Mouse (Mus musculus) embryonic facial prominence, embryonic 15.5 days (tissue): ENCODE results near the gene Atxn2. TPM values are rescaled to one million over a fixed set of nuclear protein-coding genes. Genes with fewer than 3 reads are reported as not detected.
A peak's percentile ranks its signal among the peaks of the same experiment; 100 is the strongest.

Experiments used
- ATAC-seq: fragments of 200-750 bp; cut with Nextera tagmentation; 2 replicates; pipeline ENCODE4 v1.8.0; 2017; ENCODE audit warnings: low read depth, moderate TSS enrichment; ENCODE audit not compliant: insufficient number of reproducible peaks, low FRiP score, low TSS enrichment
- H3K27ac ChIP-seq: fragments of 300-500 bp; sonication (generic); replicated peaks from 2 replicates; pipeline ENCODE4 v1.5.1; 2015; ENCODE audit warnings: mild to moderate bottlenecking, inconsistent platforms
- H3K27me3 ChIP-seq: fragments of 300-500 bp; sonication (generic); 2 replicates; pipeline ENCODE4 v1.6.1; 2015; ENCODE audit warnings: inconsistent platforms
- H3K36me3 ChIP-seq: fragments of 300-500 bp; sonication (generic); 2 replicates; pipeline ENCODE4 v1.6.1; 2015; ENCODE audit warnings: mild to moderate bottlenecking, inconsistent platforms
- H3K4me1 ChIP-seq: fragments of 300-500 bp; sonication (generic); 2 replicates; pipeline ENCODE4 v1.6.1; 2015; ENCODE audit warnings: inconsistent platforms
- H3K4me2 ChIP-seq: fragments of 300-500 bp; sonication (generic); replicated peaks from 2 replicates; pipeline ENCODE4 v1.6.1; 2015; ENCODE audit warnings: mild to moderate bottlenecking, inconsistent platforms
- H3K4me3 ChIP-seq: fragments of 300-500 bp; sonication (generic); replicated peaks from 2 replicates; pipeline ENCODE4 v1.5.1; 2015; ENCODE audit warnings: mild to moderate bottlenecking, inconsistent platforms
- H3K9ac ChIP-seq: fragments of 300-500 bp; sonication (generic); 2 replicates; pipeline ENCODE4 v1.6.1; 2015; ENCODE audit warnings: inconsistent platforms
- H3K9me3 ChIP-seq: fragments of 300-500 bp; sonication (generic); replicated peaks from 2 replicates; pipeline ENCODE4 v1.6.1; 2016; ENCODE audit warnings: inconsistent platforms
- WGBS: fragments of 180-500 bp; shearing (Covaris S2); methylation state at CpG from one replicate; pipeline ENCODE4 v1.1.7; 2015; 5-methylcytosine and 5-hydroxymethylcytosine counted together
- polyA plus RNA-seq: library from polyadenylated mRNA; unstranded; fragments of >200 nt; fragmentation: Nextera tagmentation; extraction: Ambion mirVana; gene quantifications from 2 replicates; pipeline ENCODE4 v1.2.1, GENCODE M21; 2015

Gene Atxn2
- polyA plus RNA-seq, 1 experiment from 2014 or later = 60.5 TPM

DNA sequence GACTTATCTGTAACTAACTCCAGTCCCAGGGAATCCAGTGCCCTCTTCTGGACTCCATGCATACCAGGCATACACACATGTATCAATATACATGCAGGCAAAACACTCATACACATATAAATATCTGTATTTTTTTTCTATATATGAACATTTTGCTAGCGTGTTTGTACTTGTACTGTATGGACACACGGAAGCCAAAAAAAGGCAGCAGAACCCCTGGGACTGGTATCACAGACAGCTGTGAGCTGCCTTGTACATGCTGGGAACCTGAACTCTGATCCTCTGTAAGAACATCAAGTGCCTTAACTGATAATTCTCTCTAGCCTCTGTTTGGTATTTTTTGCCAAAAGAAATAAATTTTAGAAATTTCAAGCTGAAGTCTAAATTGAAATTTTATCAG is 87.3 kb downstream of the Atxn2 start:
- peaks cover 73% of the 10 kb centered on the region for H3K36me3 ChIP-seq
- no peaks in the 10 kb centered on the region for H3K27me3 ChIP-seq
- no peaks in the 10 kb centered on the region for H3K4me1 ChIP-seq
- H3K27ac ChIP-seq = no peak overlapping the region
- H3K9ac ChIP-seq = no peak overlapping the region
- no peak for ATAC-seq
- H3K4me2 ChIP-seq = no peak overlapping the region
- WGBS = 91% methylated on average over 2 of the region's 2 CpGs
- no peaks in the 10 kb centered on the region for H3K9me3 ChIP-seq
- no peak overlapping the region for H3K4me3 ChIP-seq

GRCm38 (mm10) chr5:121807186-121807585 is 96.0 kb downstream of the Atxn2 start:
- H3K4me1 ChIP-seq = peaks cover 7% of the 10 kb centered on the region; the same call in 1 of the 2 replicates
- H3K4me2 ChIP-seq = no peak overlapping the region
- WGBS = 74% methylated on average over 3 of the region's 3 CpGs
- no peak overlapping the region for H3K4me3 ChIP-seq
- no peaks in the 10 kb centered on the region for H3K27me3 ChIP-seq
- no peak overlapping the region for H3K9ac ChIP-seq
- H3K36me3 ChIP-seq = peaks cover 48% of the 10 kb centered on the region
- no peak for ATAC-seq
- H3K9me3 ChIP-seq = no peaks in the 10 kb centered on the region
- 0 out of 2 replicates have a peak overlapping the region, but pooled peaks have one; percentile 5 for H3K27ac ChIP-seq

DNA sequence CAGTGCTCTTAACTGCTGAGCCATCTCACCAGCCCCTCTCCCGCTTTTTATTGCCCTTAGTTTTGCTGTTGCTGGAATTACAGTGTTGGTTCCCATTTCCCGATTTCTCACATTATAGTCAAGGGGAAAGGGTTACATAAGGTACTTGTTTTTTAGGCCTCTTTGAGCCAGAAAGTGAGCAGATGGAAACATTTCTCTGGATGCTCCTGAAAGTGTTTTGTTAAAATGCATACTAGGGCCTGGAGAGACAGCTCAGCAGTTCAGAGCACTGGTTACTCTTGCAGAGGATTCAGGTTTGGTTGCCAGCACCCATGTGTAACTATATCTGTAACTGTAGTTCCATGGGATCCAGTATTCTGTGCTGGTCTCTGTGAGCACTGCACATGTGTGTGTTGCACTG is 97.1 kb downstream of the Atxn2 start:
- Histone ChIP-seq H3K9ac (no peak overlapping the region), H3K36me3 (peaks cover 49% of the 10 kb centered on the region), H3K27ac (no peak overlapping the region), H3K4me3 (no peak overlapping the region), H3K4me2 (no peak overlapping the region), H3K4me1 (peaks cover 7% of the 10 kb centered on the region; the same call in 1 of the 2 replicates), H3K9me3 (no peaks in the 10 kb centered on the region), H3K27me3 (no peaks in the 10 kb centered on the region)
- no peak for ATAC-seq
- WGBS = 83% methylated on average over 2 of the region's 2 CpGs

GRCm38 (mm10) chr5:121809667-121810224 is 98.6 kb downstream of the Atxn2 start:
- Histone ChIP-seq H3K4me2 (no peak overlapping the region), H3K36me3 (peaks cover 49% of the 10 kb centered on the region), H3K9me3 (no peaks in the 10 kb centered on the region), H3K9ac (no peak overlapping the region), H3K27me3 (no peaks in the 10 kb centered on the region), H3K4me3 (no peak overlapping the region), H3K4me1 (peaks cover 7% of the 10 kb centered on the region; the same call in 1 of the 2 replicates), H3K27ac (no peak overlapping the region)
- 0 out of 2 replicates have a peak, but pooled peaks have one; percentile 6 for ATAC-seq
- 73% methylated on average over 5 of the region's 5 CpGs for WGBS

DNA sequence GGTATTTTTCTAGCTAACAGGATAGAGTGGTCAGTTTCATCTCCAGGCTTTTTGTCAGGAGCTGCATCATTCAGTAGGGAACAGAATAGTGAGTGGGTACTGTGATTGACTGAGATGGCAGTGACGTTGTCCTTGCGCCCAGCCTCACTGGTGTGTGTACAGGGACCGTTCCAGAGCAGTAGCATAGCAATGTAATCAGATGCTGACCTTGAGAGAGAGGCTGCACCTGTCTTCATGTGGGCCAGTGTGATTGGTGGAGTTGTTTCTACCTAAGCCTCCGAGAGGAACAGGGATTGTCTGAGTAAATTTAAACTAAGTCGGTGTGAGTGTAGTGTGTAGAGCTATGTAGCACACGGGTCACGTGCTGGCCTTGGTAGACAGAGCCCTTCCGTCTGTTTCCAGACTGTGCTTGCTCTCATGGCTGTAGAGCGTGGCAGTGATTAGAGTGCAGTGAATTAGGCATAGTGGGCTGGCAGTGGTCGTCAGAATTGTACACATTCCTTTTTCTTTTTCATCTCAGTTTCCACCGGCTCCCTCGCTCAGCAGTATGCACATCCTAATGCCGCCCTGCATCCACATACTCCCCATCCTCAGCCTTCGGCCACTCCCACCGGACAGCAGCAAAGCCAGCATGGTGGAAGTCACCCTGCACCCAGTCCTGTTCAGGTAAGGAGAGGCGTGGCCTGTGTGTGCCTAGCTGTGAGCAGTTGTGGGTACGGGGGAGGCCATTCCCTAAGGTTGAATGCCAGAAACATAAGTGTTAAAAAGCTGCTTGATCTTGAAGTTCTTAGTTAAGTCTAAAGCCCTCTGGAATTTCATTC is 99.4 kb downstream of the Atxn2 start:
- Histone ChIP-seq H3K9me3 (no peaks in the 10 kb centered on the region), H3K9ac (no peak overlapping the region), H3K4me3 (no peak overlapping the region), H3K4me1 (peaks cover 7% of the 10 kb centered on the region; the same call in 1 of the 2 replicates), H3K27ac (no peak overlapping the region), H3K4me2 (no peak overlapping the region), H3K36me3 (peaks cover 57% of the 10 kb centered on the region), H3K27me3 (no peaks in the 10 kb centered on the region)
- 76% methylated on average over 17 of the region's 17 CpGs for WGBS
- ATAC-seq = no peak

- Histone ChIP-seq H3K9me3 (no peaks in the 10 kb centered on the region), H3K27ac (peak overlapping the region; percentile 60), H3K4me1 (peaks cover 7% of the 10 kb centered on the region; the same call in 1 of the 2 replicates), H3K4me3 (no peak overlapping the region), H3K9ac (no peak overlapping the region), H3K4me2 (no peak overlapping the region), H3K27me3 (no peaks in the 10 kb centered on the region), H3K36me3 (peaks cover 67% of the 10 kb centered on the region)
- 79% methylated on average over 5 of the region's 5 CpGs for WGBS
- ATAC-seq = no peak
Measured at GRCm38 (mm10) chr5:121811485-121811931, 100.4 kb downstream of the Atxn2 start.

DNA sequence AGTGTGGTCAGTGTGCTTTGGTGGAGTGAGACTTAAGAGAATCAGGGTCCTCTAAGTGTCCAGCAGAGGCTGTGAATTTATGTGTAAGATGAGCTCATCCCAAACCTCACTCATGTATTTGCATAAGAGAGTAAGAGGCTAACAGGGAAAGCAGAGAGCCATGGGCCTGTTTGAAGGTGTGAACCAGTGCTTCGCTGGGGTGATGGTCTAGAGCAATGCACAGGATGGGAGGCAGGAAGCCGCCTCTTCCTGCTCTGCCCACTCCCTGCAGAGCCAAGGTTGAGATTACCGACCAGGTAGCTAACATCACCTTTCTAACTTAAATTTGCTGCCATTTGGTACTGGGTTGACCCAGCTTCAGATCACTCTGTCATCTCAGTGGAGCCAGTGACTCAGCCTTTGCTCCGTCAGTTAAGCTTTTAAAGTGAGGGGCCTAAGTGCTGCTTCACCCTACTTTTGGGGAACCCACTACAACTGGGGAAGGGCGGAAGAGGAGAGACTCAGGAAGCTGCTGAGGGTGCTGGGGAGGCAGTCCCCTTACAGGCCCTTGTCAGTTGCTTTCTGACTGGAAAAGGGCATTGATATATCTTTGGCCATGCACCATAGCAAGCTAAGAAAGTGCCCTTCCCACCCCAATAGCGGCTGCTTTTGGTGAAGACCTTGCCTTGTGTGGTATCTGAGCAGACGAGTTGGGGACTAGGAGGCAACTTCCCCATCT is 101.5 kb downstream of the Atxn2 start:
- Histone ChIP-seq H3K4me1 (peaks cover 7% of the 10 kb centered on the region; the same call in 1 of the 2 replicates), H3K4me3 (no peak overlapping the region), H3K27ac (peak overlapping the region; percentile 60; the same call in 1 of the 2 replicates), H3K9me3 (no peaks in the 10 kb centered on the region), H3K36me3 (peaks cover 79% of the 10 kb centered on the region), H3K9ac (no peak overlapping the region; the same call in 1 of the 2 replicates), H3K27me3 (no peaks in the 10 kb centered on the region), H3K4me2 (no peak overlapping the region)
- no peak for ATAC-seq
- WGBS = 90% methylated on average over 7 of the region's 7 CpGs

- Histone ChIP-seq H3K4me3 (no peak overlapping the region), H3K9me3 (no peaks in the 10 kb centered on the region), H3K4me1 (peaks cover 8% of the 10 kb centered on the region), H3K27me3 (no peaks in the 10 kb centered on the region), H3K27ac (0 out of 2 replicates have a peak overlapping the region, but pooled peaks have one; percentile 39), H3K4me2 (no peak overlapping the region), H3K36me3 (peaks cover 87% of the 10 kb centered on the region), H3K9ac (no peak overlapping the region)
- 84% methylated on average over 10 of the region's 10 CpGs for WGBS
- no peak for ATAC-seq
Measured at GRCm38 (mm10) chr5:121813744-121814143, 102.6 kb downstream of the Atxn2 start.

DNA sequence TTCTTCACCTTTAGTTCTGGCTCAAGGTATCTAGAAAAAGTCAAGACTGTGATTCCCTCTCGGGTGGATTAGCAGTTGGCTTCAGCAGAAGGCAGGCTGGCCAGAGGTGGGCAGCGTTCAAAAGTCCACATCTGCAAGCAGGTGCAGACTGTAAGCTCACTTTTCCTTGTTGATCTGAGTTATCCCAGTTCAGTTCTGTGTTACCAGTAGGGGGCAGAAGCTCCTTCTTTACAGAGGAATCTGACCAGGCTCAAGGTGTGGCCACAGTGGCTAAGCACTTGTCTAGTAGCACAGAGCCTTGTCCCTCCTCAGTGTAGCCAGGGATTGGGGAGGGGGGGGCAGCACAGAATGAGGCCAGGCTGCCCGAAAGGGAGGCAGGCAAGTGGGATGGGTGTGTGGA is 103.9 kb downstream of the Atxn2 start:
- H3K9ac ChIP-seq = no peak overlapping the region
- no peak for ATAC-seq
- no peaks in the 10 kb centered on the region for H3K9me3 ChIP-seq

DNA sequence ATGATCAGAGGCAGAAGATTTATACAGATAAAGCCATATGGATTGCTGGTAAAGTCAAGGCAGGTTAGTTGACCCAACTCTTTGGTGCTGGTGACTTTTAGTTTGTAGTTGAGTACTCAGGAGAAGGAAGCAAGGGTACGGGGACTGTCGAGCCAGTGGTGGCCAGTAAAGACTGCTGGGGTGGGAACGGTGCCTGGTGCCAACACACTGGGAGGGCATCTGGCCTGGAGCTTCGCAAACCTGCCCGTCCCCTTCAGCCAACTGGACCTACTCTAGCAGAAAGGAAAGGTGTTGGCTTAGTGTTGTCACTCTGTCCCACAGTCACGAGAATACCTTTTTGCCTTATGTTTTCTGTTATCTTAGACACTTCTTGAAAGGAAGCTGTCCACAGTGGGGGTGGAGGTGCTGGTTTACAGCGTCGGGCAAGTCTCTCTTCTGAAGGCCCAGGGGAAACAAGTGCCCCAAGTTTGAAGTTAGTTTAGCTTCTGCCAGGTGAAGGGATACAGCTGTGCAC is 104.8 kb downstream of the Atxn2 start:
- Histone ChIP-seq H3K36me3 (peaks cover 92% of the 10 kb centered on the region), H3K9me3 (no peaks in the 10 kb centered on the region), H3K9ac (no peak overlapping the region), H3K4me3 (no peak overlapping the region), H3K27ac (no peak overlapping the region), H3K4me2 (no peak overlapping the region), H3K27me3 (no peaks in the 10 kb centered on the region), H3K4me1 (peaks cover 9% of the 10 kb centered on the region)
- 88% methylated on average over 8 of the region's 8 CpGs for WGBS
- no peak for ATAC-seq

More for the DNA sequence above, 103.9 kb downstream of the Atxn2 start:
- H3K4me2 ChIP-seq = no peak overlapping the region
- H3K27me3 ChIP-seq = no peaks in the 10 kb centered on the region
- H3K36me3 ChIP-seq = peaks cover 94% of the 10 kb centered on the region
- 59% methylated on average over 3 of the region's 3 CpGs for WGBS
- H3K4me3 ChIP-seq = no peak overlapping the region
- H3K4me1 ChIP-seq = peaks cover 9% of the 10 kb centered on the region; the same call in 1 of the 2 replicates
- no peak overlapping the region for H3K27ac ChIP-seq

GRCm38 (mm10) chr5:121816611-121817010 is 105.5 kb downstream of the Atxn2 start:
- 90% methylated on average over 2 of the region's 2 CpGs for WGBS

More at GRCm38 (mm10) chr5:121816611-121817010, 105.5 kb downstream of the Atxn2 start:
- Histone ChIP-seq H3K9me3 (no peaks in the 10 kb centered on the region), H3K4me1 (peaks cover 9% of the 10 kb centered on the region), H3K4me2 (no peak overlapping the region), H3K27ac (no peak overlapping the region), H3K36me3 (peaks cover 90% of the 10 kb centered on the region), H3K27me3 (no peaks in the 10 kb centered on the region), H3K4me3 (no peak overlapping the region), H3K9ac (no peak overlapping the region)
- no peak for ATAC-seq
